Mouse (Mus musculus): ENCODE measurements around the gene Pax2. TPM values are rescaled to one million over a fixed set of nuclear protein-coding genes. Genes with fewer than 3 reads are reported as not detected.

Pax2 gene
- polyA plus RNA-seq, 1 experiment from 2014 or later, result 0.20 TPM

DNA sequence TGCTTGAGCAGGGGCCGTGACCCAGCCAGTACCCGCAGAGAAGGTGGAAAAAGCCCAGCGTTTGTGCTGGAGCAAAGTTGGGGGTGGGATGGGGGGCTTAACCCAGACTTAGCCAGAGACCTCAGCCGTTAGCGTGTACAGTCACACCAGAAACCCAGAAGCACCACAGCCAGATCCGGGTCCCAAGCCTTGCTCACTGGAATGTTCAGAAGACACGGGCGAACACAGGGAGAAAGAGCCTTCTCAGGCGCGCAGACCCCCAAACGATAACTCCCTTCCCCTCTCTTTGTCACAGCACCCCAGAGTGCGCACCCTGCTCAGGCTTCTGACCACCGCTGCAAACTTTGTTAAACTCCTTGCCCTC is 14.1 kb upstream of the Pax2 start:
- H3K4me3 ChIP-seq, result peak overlapping the region; percentile 47
- no peak overlapping the region for H3K27ac ChIP-seq
- no peaks in the 10 kb centered on the region for H3K36me3 ChIP-seq
- H3K27me3 ChIP-seq (ENCODE audit: insufficient read depth, poor library complexity, severe bottlenecking), result peaks cover 100% of the 10 kb centered on the region
- H3K9me3 ChIP-seq, result no peaks in the 10 kb centered on the region
- peaks cover 30% of the 10 kb centered on the region for H3K4me1 ChIP-seq
- WGBS, result 0% methylated on average over 13 of the region's 13 CpGs
- DNase-seq (ENCODE audit: low spot score), result no peak

DNA sequence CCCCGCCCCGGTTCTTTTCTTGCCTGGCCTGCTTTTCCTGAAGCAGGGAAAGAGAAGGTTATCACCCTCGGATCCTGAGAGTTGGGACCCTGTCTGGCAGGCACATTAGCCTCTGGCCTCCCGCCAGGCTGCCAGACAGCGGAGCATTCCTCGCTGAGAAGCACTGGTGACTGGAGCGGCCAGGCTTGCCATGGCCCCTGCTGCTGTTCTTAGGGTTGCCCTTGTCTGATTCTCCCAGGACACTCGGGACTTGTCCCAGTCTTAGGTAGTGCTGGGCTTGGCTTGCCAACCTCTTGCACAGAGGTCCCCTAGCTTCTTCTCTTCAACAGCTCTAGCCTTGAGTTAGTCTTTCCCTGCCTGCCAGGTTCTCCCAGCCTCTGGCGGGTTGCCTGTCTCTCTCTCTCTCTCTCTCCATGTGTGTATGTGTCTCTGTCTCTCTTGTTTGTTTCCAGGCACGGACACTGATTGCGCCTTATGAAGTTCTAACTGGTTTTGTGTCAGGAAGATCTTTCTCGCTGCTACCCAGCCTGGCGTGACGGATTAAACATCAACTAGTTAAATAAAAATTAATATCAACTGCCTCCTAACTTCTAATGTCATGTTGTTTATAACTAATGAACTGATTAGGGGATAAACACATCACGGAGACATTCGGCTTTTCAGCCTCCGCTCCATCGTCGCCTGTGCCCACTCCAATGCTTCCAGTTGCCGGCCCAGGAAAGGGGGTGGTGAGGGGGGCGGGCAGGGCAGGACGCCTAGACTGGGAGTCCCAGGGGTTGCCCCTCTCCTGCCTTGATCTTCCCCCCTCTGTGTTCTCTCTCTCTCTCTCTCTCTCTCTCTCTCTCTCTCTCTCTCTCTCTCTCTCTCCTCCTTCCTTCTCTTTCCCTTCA is 13.5 kb upstream of the Pax2 start:
- Histone ChIP-seq H3K27me3 (ENCODE audit: insufficient read depth, poor library complexity, severe bottlenecking) (peaks cover 99% of the 10 kb centered on the region), H3K36me3 (no peaks in the 10 kb centered on the region), H3K4me1 (peaks cover 32% of the 10 kb centered on the region), H3K4me3 (peak overlapping the region; percentile 47), H3K27ac (no peak overlapping the region), H3K9me3 (no peaks in the 10 kb centered on the region)
- WGBS, result 2% methylated on average over 22 of the region's 22 CpGs
- no peak for DNase-seq (ENCODE audit: low spot score)

DNA sequence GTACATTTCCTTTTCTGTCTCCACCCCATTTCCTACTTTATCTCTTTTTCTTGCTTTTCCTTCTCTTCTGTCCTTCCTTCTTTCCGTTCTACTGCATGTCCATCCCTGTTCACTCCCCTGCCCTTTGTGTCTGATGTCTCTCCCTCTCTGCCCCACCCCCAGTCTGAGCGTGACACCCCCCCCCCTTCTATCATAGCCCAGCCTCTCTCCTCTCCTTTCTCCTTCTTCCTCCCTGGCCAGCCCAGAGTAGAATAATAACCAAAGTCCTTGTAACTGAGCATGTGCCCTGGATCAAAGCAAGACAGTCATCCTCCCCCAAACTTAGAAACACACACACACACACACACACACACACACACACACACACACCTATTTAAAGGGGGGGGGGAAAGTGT is 12.8 kb upstream of the Pax2 start:
- Histone ChIP-seq H3K9me3 (no peaks in the 10 kb centered on the region), H3K27me3 (ENCODE audit: insufficient read depth, poor library complexity, severe bottlenecking) (peaks cover 99% of the 10 kb centered on the region), H3K4me1 (peaks cover 32% of the 10 kb centered on the region), H3K36me3 (no peaks in the 10 kb centered on the region), H3K4me3 (no peak overlapping the region), H3K27ac (no peak overlapping the region)
- DNase-seq (ENCODE audit: low spot score), result no peak
- WGBS, result 0% methylated on average over 2 of the region's 2 CpGs

DNA sequence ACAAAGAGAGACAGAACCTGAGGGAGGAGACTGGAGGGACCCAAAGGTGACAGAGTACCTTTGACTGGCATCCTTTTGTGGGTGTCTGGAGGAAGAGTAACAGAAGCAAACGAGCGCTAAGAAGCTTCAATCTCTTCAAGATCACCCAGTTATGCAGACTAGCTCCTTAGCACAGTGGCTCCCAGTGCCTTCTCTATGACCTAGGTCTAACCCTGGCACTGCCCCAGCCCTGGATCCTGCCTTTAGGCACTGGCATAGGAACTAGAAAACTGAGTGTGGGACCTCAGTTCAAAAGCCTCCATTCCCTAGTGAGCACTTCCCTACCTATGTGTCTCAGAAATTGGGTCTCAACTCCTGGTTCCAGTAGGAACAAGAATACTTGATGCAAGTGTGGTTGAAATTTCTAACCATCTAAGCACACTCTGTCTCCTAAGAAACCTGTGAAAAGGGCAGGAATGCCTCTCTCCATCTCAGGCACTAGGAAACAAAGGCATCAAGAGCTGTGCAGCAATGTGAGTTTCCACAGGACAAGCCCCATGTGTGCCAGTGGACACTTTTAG is 11.8 kb upstream of the Pax2 start:
- Histone ChIP-seq H3K36me3 (no peaks in the 10 kb centered on the region), H3K9me3 (no peaks in the 10 kb centered on the region), H3K4me3 (no peak overlapping the region), H3K4me1 (peaks cover 32% of the 10 kb centered on the region), H3K27me3 (ENCODE audit: insufficient read depth, poor library complexity, severe bottlenecking) (peaks cover 99% of the 10 kb centered on the region), H3K27ac (no peak overlapping the region)
- no peak for DNase-seq (ENCODE audit: low spot score)
- 6% methylated on average over 2 of the region's 2 CpGs for WGBS

DNA sequence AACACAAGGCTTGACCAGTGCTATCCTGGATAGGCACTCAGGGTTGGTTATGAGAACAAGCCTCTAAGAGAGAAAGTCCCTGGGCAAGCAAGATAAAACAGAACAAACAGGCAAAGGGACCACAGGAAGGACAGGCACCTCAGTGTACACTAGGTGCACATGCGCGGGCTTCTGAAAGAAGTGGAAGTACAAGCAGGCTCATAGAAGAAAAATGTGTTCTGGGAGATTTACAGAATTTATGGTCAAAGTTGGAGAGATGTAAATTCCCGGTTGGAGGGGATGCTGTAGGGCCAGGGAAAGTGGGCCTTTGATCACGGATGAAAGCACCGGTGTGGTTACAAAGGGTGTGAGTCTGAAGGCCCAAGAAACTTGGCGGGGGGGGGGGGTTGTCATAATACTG is 10.1 kb upstream of the Pax2 start:
- Histone ChIP-seq H3K4me1 (peaks cover 34% of the 10 kb centered on the region), H3K27me3 (ENCODE audit: insufficient read depth, poor library complexity, severe bottlenecking) (peaks cover 99% of the 10 kb centered on the region), H3K27ac (no peak overlapping the region), H3K9me3 (no peaks in the 10 kb centered on the region), H3K4me3 (no peak overlapping the region), H3K36me3 (no peaks in the 10 kb centered on the region)
- 4% methylated on average over 6 of the region's 6 CpGs for WGBS
- no peak for DNase-seq (ENCODE audit: low spot score)

DNA sequence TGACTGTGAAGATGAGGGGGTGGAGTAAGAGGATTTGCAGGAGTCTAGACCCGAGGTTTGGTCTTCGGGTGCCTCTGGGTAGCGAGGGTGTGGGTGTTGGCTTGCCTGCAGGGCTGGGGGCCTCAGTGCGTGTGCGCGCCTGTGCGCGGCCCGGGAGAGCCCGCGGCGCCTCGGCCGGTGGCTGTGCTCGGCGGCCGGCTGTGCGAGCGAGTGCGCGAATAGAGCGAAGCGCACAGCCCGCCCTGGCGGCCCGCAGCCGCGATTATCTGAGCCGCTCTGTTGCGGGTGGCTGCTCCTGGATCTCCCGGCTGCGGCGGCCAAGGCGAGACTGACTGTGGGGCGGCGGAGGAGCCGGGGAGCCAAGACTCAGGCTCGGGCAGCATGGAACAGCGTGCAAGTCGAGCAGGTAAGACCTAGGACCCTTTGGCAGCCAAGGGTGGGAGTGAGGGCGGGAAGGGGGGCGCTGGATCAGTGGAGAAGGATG is 9.3 kb upstream of the Pax2 start:
- Histone ChIP-seq H3K27ac (no peak overlapping the region), H3K9me3 (no peaks in the 10 kb centered on the region), H3K27me3 (ENCODE audit: insufficient read depth, poor library complexity, severe bottlenecking) (peaks cover 99% of the 10 kb centered on the region), H3K36me3 (no peaks in the 10 kb centered on the region), H3K4me3 (peak overlapping the region; percentile 43), H3K4me1 (peaks cover 31% of the 10 kb centered on the region)
- no peak for DNase-seq (ENCODE audit: low spot score)
- 3% methylated on average over 42 of the region's 42 CpGs for WGBS

DNA sequence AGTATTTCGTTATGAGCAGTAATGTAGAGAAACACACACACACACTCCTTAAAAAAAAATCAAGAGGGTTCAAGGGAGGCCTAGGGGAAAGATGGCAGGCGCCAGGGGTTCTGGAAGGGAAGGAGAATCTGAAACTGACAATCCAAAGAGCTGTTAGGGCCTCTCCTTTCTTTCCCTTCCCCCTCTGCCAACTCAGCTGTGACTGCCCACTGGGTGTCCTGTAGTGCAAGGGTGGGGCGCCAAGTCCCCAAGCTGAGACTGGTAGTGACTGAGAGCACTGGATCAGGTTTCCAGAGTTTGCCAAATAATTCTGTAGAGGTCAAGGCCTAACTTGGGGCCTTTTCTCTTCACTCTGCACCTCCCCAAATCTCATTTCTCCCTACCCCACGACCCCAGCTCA is 8.4 kb upstream of the Pax2 start:
- H3K9me3 ChIP-seq, result no peaks in the 10 kb centered on the region
- peaks cover 99% of the 10 kb centered on the region for H3K27me3 ChIP-seq (ENCODE audit: insufficient read depth, poor library complexity, severe bottlenecking)
- H3K36me3 ChIP-seq, result no peaks in the 10 kb centered on the region
- no peak overlapping the region for H3K27ac ChIP-seq
- no peak overlapping the region for H3K4me3 ChIP-seq
- DNase-seq (ENCODE audit: low spot score), result no peak
- peaks cover 22% of the 10 kb centered on the region for H3K4me1 ChIP-seq
- under 1% methylated on average over 4 of the region's 4 CpGs for WGBS

DNA sequence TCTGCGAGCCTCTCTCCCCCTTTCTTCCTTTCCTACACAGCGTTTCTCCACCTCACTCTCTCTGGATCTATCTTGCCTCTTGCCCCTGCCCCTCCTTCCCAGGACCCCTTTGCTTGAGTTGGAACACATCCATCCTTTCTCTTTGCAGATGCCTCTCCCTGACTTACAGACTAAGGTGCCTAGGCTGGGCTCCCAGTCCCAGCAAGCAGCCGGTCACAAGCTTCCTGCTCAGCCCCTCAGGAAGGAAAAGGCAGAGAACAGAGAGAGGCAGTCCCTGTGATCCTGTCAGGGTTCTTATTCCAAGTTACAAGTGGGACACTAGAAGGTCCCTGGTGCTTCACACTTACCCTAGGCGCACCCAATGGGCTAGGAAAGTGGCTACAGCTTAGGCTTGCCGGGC is 7.6 kb upstream of the Pax2 start:
- Histone ChIP-seq H3K9me3 (no peaks in the 10 kb centered on the region), H3K27me3 (ENCODE audit: insufficient read depth, poor library complexity, severe bottlenecking) (peaks cover 99% of the 10 kb centered on the region), H3K4me3 (no peak overlapping the region), H3K27ac (no peak overlapping the region), H3K4me1 (peaks cover 21% of the 10 kb centered on the region), H3K36me3 (no peaks in the 10 kb centered on the region)
- DNase-seq (ENCODE audit: low spot score), result no peak
- WGBS, result 2% methylated on average over 5 of the region's 5 CpGs

DNA sequence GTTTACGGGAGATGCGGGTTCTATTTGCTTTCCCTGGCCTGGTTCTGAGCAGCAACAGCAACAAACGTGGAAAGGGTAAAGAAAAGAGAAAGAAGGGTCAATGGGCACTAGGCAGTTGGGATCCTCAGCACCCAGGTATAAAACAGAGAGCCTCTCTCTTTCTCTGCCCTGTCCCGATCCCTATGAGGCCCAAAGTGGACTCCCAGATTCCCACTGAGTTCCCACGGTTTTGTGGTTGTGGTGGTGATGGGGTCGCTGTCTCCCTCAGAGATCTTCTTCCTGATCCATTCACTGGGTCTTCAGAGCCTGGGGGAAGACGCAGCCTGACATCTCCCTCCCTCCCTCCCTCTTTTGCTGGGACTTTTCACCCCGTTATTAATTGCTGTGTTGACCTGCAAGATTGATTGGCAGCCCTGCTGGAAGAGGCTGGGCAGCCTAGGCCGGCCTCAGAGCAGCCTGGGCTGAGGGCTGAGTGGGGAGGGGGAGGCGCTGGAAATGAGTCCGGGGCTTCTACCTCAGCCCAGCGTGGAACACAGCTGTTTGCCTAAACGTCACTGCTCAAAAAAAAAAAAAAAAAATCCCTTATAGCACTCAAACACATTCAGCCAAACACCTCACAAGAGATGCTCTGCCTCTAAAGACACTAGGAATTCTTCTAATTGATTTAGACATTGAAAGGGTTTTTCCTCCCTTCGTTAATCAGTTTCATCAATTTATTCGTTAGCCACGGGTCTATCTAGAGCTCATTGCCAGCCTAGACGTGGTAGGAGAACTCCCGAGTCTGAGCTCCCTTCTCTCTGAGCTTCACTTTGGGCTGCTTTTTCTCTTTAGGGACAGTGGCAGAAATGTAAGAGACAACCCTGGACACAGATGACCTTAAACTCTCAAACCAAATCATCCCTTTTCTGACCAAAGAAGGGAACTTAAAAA is 6.5 kb upstream of the Pax2 start:
- no peak overlapping the region for H3K4me3 ChIP-seq
- 2% methylated on average over 18 of the region's 18 CpGs for WGBS
- DNase-seq (ENCODE audit: low spot score), result no peak

DNA sequence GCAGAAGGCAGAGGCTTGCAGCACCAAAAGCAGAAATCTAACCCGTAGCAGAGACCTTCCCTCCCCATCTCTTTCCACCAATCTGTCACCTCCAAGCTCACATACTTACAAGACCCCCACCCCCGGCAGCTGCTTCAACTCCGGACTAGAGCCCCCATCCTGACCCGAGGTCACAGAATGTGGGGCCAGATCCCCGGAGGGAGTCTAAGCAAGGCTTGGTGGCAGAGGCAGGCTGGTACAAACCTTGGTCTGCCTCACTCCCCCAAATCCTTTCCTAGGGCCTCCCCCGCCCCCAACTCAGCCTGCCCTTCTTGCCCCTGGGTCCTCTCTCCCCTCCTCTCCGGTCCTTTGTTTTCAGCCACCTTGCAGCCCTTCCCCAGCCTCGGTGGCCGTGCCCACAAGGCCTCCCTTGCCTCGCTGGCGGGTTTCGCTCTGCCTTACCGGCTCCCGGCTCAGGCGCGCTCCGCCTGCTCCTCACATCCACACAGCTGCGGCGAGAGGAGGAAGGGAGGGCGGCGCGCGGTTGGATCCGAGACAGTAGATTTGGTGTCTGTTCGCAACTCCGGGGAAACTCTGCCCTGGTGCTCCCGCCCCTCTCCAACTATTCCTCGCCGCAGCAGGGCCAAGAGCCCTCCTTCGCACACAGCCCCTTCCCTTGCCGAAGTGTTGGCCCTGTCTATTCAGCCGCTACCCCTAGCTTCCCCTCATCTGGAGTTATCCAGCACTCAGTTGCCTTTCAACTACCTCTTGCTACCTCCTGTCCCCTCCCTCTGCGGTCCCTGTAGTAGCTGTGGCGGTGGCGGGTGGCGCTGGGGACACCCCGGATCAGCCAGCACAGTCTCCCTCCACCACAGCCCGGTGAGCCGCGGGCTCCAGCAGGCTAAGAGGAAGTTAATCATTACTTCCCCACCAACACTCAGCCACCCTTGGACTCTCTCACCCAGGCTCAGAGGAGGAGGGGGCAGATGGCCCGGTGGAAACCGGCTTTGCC is 5.5 kb upstream of the Pax2 start:
- Histone ChIP-seq H3K27ac (no peak overlapping the region), H3K36me3 (no peaks in the 10 kb centered on the region), H3K4me1 (peaks cover 27% of the 10 kb centered on the region), H3K27me3 (ENCODE audit: insufficient read depth, poor library complexity, severe bottlenecking) (peaks cover 99% of the 10 kb centered on the region), H3K9me3 (no peaks in the 10 kb centered on the region), H3K4me3 (peak overlapping the region; percentile 39)
- under 1% methylated on average over 42 of the region's 42 CpGs for WGBS
- DNase-seq (ENCODE audit: low spot score), result no peak

More for the DNA sequence above, 6.5 kb upstream of the Pax2 start:
- Histone ChIP-seq H3K9me3 (no peaks in the 10 kb centered on the region), H3K4me1 (peaks cover 21% of the 10 kb centered on the region), H3K27me3 (ENCODE audit: insufficient read depth, poor library complexity, severe bottlenecking) (peaks cover 99% of the 10 kb centered on the region), H3K36me3 (no peaks in the 10 kb centered on the region), H3K27ac (no peak overlapping the region)

DNA sequence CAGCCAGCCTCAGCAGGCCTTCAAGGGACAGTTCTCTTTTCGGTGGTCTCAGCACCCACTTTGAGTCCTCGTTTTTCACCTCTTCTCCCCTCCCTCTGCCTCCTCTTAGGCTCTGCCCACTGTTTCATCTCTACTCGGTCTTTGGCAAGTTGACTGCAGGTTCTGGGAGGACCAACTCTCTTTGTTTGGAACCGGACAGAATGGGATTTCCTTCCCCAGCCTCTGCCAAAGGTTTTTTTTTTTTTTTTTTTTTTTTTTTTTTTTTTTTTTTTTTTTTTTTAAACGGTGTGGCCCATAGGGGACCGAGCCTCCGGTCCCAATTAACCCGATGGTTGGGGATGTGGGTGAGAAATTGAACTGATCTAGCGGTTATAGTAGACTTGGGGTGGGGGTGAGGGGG is 4.8 kb upstream of the Pax2 start:
- Histone ChIP-seq H3K4me3 (peak overlapping the region; percentile 39), H3K27me3 (ENCODE audit: insufficient read depth, poor library complexity, severe bottlenecking) (peaks cover 99% of the 10 kb centered on the region), H3K9me3 (no peaks in the 10 kb centered on the region), H3K36me3 (no peaks in the 10 kb centered on the region), H3K27ac (no peak overlapping the region), H3K4me1 (peaks cover 33% of the 10 kb centered on the region)
- WGBS, result 1% methylated on average over 9 of the region's 9 CpGs
- DNase-seq (ENCODE audit: low spot score), result no peak

DNA sequence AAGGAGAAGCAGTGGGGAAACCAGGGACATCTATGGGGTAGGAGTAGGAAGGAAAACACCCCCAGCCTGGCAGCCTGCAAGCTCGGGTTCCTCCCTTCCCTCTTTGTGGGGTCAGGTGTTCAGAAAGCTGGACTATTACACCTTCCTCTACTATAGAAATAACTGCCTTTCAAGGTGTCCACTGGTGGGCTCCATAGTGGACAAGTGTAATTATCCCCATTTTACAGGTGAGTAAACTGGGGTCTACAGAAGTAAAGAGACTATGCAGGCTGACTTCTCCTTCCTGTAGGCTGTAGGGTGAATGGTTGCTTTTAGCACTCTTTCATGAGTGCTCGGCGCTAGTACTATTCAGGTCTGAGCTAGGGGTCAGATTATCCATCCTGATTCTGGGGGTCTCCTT is 4.3 kb upstream of the Pax2 start:
- DNase-seq (ENCODE audit: low spot score), result no peak
- Histone ChIP-seq H3K4me1 (peaks cover 34% of the 10 kb centered on the region), H3K27me3 (ENCODE audit: insufficient read depth, poor library complexity, severe bottlenecking) (peaks cover 99% of the 10 kb centered on the region), H3K27ac (no peak overlapping the region), H3K9me3 (no peaks in the 10 kb centered on the region), H3K36me3 (no peaks in the 10 kb centered on the region), H3K4me3 (no peak overlapping the region)
- 8% methylated on average over 3 of the region's 3 CpGs for WGBS

Measured in heart, embryonic 10.5 days (tissue).